ENCODE assay signal across 20 mouse cellular contexts in the genomic region with DNA sequence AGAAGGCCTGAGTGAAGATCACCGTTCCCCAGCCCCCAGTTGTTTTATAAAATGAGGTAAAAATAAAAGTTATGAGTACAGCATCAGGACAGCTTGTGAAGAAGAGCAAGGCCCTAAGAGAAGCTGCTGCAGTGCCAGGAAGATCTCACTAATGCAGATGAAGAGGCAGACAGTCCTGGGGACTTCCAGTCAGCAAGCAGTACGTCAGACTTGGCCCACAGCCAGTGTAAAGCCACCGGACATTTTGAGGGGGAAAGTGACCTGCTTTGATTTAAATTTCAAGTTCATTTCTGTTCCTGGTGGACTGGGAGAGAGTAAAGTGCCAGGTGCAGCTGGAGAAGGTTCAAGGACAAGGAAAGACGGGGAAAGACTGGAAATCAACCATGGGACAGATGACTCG. TPM values are rescaled to one million over a fixed set of nuclear protein-coding genes. Genes with fewer than 3 reads are reported as not detected.
DNase-seq lines count a peak whose midpoint lies in the region; ATAC-seq and TF ChIP-seq lines count a peak whose summit lies in the region.
"Had no signal": no experiment of that assay in that cellular context is flagged by ENCODE, and none has a peak within 500 bp of the region (broad histone marks: within the 10 kb centered on the region; RNA-seq: fewer than 3 reads in every experiment).

No protein-coding gene starts in this region.

- H3K9ac ChIP-seq in hindbrain, embryonic 14.5 days = no peak overlapping the region
- H3K9ac ChIP-seq: forebrain, embryonic 12.5 days; hindbrain, embryonic 13.5 days; liver, embryonic 14.5 days had no signal

- H3K4me1 ChIP-seq in hindbrain, embryonic 14.5 days (replicated peaks; ENCODE audit: control insufficient read depth, insufficient read depth, low read length) = no peaks in the 10 kb centered on the region
- peaks cover 3% of the 10 kb centered on the region; the same call in 1 of the 2 replicates for H3K4me1 ChIP-seq in hindbrain, embryonic 10.5 days (replicated peaks)
- H3K4me1 ChIP-seq in lung, adult 2 months (ENCODE audit: control insufficient read depth, insufficient read depth, low read length) = no peaks in the 10 kb centered on the region

- TF ChIP-seq POLR2A in lung, adult 2 months (IDR thresholded peaks at IDR 0.05; ENCODE audit: borderline replicate concordance, extremely low read depth, low read depth, low read length) = no peak

- no peak overlapping the region for H3K4me3 ChIP-seq in hindbrain, embryonic 14.5 days (replicated peaks; ENCODE audit: low read length)
- H3K4me3 ChIP-seq in hindbrain, embryonic 10.5 days = no peak overlapping the region
- no peak overlapping the region for H3K4me3 ChIP-seq in lung, adult 2 months (replicated peaks; ENCODE audit: extremely low read depth, low read depth, low read length)
- H3K4me3 ChIP-seq: forebrain, embryonic 12.5 days; hindbrain, embryonic 13.5 days; megakaryocyte, embryonic 14.5 days; myocyte had no signal

- ATAC-seq in hindbrain, embryonic 14.5 days (ENCODE audit: low FRiP score) = no peak
- no peak for ATAC-seq in megakaryocyte progenitor cell, adult 5-6 weeks (replicated peaks; ENCODE audit: poor library complexity)

- TF ChIP-seq CTCF in lung, adult 2 months (IDR thresholded peaks at IDR 0.05; ENCODE audit: insufficient read depth, low read length) = no peak

- DNase-seq in adrenal gland, postnatal 14 days = peak; percentile 63
- no peak for DNase-seq in adrenal gland, adult 8-10 months
- peak; percentile 49 for DNase-seq in hindbrain, embryonic 14.5 days (ENCODE audit: low spot score)
- DNase-seq in hindbrain, embryonic 10.5 days (ENCODE audit: low spot score) = no peak
- DNase-seq in lung, postnatal 10 days = peak; percentile 58
- no peak for DNase-seq in lung, adult 2 months
- DNase-seq in 416B (ENCODE audit: low read depth) = peak; percentile 20
- DNase-seq: cerebellum, adult 2 months; right cerebral cortex, postnatal 4 days had no signal

- H3K27ac ChIP-seq in hindbrain, embryonic 14.5 days = no peak overlapping the region
- no peak overlapping the region for H3K27ac ChIP-seq in hindbrain, embryonic 10.5 days
- H3K27ac ChIP-seq: forebrain, embryonic 12.5 days; hindbrain, embryonic 13.5 days; liver, embryonic 14.5 days had no signal

- no peaks in the 10 kb centered on the region for H3K27me3 ChIP-seq in hindbrain, embryonic 14.5 days (ENCODE audit: control insufficient read depth, insufficient read depth, low read length)
- no peaks in the 10 kb centered on the region for H3K27me3 ChIP-seq in hindbrain, embryonic 10.5 days (ENCODE audit: insufficient read depth, poor library complexity, severe bottlenecking)
- H3K27me3 ChIP-seq: forebrain, embryonic 12.5 days; hindbrain, embryonic 13.5 days; megakaryocyte, embryonic 14.5 days had no signal

- H3K36me3 ChIP-seq in hindbrain, embryonic 14.5 days (replicated peaks; ENCODE audit: control insufficient read depth, insufficient read depth) = peaks cover 15% of the 10 kb centered on the region
- peaks cover 44% of the 10 kb centered on the region for H3K36me3 ChIP-seq in hindbrain, embryonic 10.5 days

- no peaks in the 10 kb centered on the region for H3K9me3 ChIP-seq in hindbrain, embryonic 14.5 days (ENCODE audit: control insufficient read depth, low read length)
- H3K9me3 ChIP-seq in hindbrain, embryonic 10.5 days = no peaks in the 10 kb centered on the region
- H3K9me3 ChIP-seq: forebrain, embryonic 12.5 days; megakaryocyte, embryonic 14.5 days had no signal

- WGBS in hindbrain, embryonic 14.5 days = 61% methylated on average over 5 of the region's 5 CpGs
- WGBS in hindbrain, embryonic 10.5 days = 90% methylated on average over 5 of the region's 5 CpGs
- WGBS in lung, adult 2 months = 52% methylated on average over 5 of the region's 5 CpGs

- H3K4me2 ChIP-seq in hindbrain, embryonic 14.5 days (replicated peaks) = no peak overlapping the region
- H3K4me2 ChIP-seq: forebrain, embryonic 12.5 days; hindbrain, embryonic 13.5 days had no signal

RNA-seq across cellular contexts. Expression of a gene that starts 10.2 kb away (rescaled TPM):
- not detected in 2 replicates for total RNA-seq in adrenal gland, postnatal 14 days (2021)
- not detected for total RNA-seq in adrenal gland, adult 8-10 months (2022)
- polyA plus RNA-seq in hindbrain, embryonic 14.5 days (2014; fragmentation: Nextera tagmentation; extraction: Ambion mirVana) = not detected in 2 replicates
- 0.24 TPM in 1 of 2 replicates, not detected in the other for polyA plus RNA-seq in hindbrain, embryonic 10.5 days (2016; fragmentation: Nextera tagmentation; extraction: Ambion mirVana)
- not detected in 2 replicates for polyA plus RNA-seq in lung, adult 2 months (2012; rRNA removed)
- not detected in 2 replicates for total RNA-seq in megakaryocyte progenitor cell, adult 5-6 weeks (2015)
- total RNA-seq in megakaryocyte progenitor cell, adult 5-6 weeks (2017) = not detected in 2 replicates
- total RNA-seq: layer of hippocampus, postnatal 25 days; left cerebral cortex, postnatal 36 days had no signal
- polyA plus RNA-seq: cerebellum, adult 2 months; forebrain, embryonic 12.5 days; heart, embryonic 16.5 days; hindbrain, embryonic 13.5 days; kidney, embryonic 14.5 days; large intestine, adult 2 months; liver, embryonic 14.5 days; myocyte had no signal

RNA-seq across cellular contexts. Expression of a gene that starts 28.4 kb away (rescaled TPM):
- total RNA-seq in adrenal gland, postnatal 14 days (2021) = 6.8 and 6.9 TPM in 2 replicates
- total RNA-seq in adrenal gland, adult 8-10 months (2022) = 1 to 10 TPM; 7.0 to 7.6 (median 7.2) TPM
- polyA plus RNA-seq in hindbrain, embryonic 14.5 days (2014; fragmentation: Nextera tagmentation; extraction: Ambion mirVana) = 4.5 and 4.7 TPM in 2 replicates
- polyA plus RNA-seq in hindbrain, embryonic 10.5 days (2016; fragmentation: Nextera tagmentation; extraction: Ambion mirVana) = 3.5 and 4.4 TPM in 2 replicates
- 3.2 and 4.6 TPM in 2 replicates for polyA plus RNA-seq in lung, adult 2 months (2012; rRNA removed)
- 8.5 and 10.8 TPM in 2 replicates for total RNA-seq in megakaryocyte progenitor cell, adult 5-6 weeks (2015)
- 9.9 and 11.8 TPM in 2 replicates for total RNA-seq in megakaryocyte progenitor cell, adult 5-6 weeks (2017)

RNA-seq across cellular contexts. Expression of a gene that starts 29.5 kb away (rescaled TPM):
- total RNA-seq in adrenal gland, postnatal 14 days (2021) = 12.7 and 13.1 TPM in 2 replicates
- total RNA-seq in adrenal gland, adult 8-10 months (2022) = 10 to 100 TPM; 12.4 to 23.8 (median 18.0) TPM
- polyA plus RNA-seq in hindbrain, embryonic 14.5 days (2014; fragmentation: Nextera tagmentation; extraction: Ambion mirVana) = 12.5 and 17.3 TPM in 2 replicates
- polyA plus RNA-seq in hindbrain, embryonic 10.5 days (2016; fragmentation: Nextera tagmentation; extraction: Ambion mirVana) = 27.6 and 33.4 TPM in 2 replicates
- polyA plus RNA-seq in lung, adult 2 months (2012; rRNA removed) = 6.5 and 7.3 TPM in 2 replicates
- 32.8 and 41.8 TPM in 2 replicates for total RNA-seq in megakaryocyte progenitor cell, adult 5-6 weeks (2015)
- total RNA-seq in megakaryocyte progenitor cell, adult 5-6 weeks (2017) = 10.6 and 12.0 TPM in 2 replicates

Comparison
In these comparisons a context has a peak if more than half of its experiments do, and no peak if none do; other contexts are left out.
1. DNase-seq: peak in adrenal gland, postnatal 14 days (single experiment), hindbrain, embryonic 14.5 days (single experiment), lung, postnatal 10 days (single experiment) and 416B (single experiment); none in adrenal gland, adult 8-10 months (single experiment), hindbrain, embryonic 10.5 days (single experiment) and lung, adult 2 months (single experiment).